Mouse (Mus musculus) testis, postnatal 14 days (tissue): ENCODE results near the gene Vac14.

Experiments
- DNase-seq: peaks from one replicate; pipeline ENCODE4 v3.0.0; 2021; ENCODE audit warnings: low spot score

Vac14 gene

GRCm38 (mm10) chr8:110618391-110619207 is at the start of gene Vac14:
Gene Vac14, plus strand, starts transcription at chr8:110618585.
- peak; percentile 98 for DNase-seq

GRCm38 (mm10) chr8:110592641-110593040 is 25.7 kb upstream of the Vac14 start:
- no peak for DNase-seq

GRCm38 (mm10) chr8:110594164-110594563 is 24.2 kb upstream of the Vac14 start:
- no peak for DNase-seq

- DNase-seq = no peak
Measured at GRCm38 (mm10) chr8:110604556-110604955, 13.8 kb upstream of the Vac14 start.

- DNase-seq = no peak
Measured at GRCm38 (mm10) chr8:110605401-110606015, 12.9 kb upstream of the Vac14 start.

- DNase-seq = no peak
Measured at GRCm38 (mm10) chr8:110615730-110616129, 2.7 kb upstream of the Vac14 start.

GRCm38 (mm10) chr8:110617801-110618358 is 505 bp upstream of the Vac14 start:
- no peak for DNase-seq

GRCm38 (mm10) chr8:110619208-110619574 is 806 bp downstream of the Vac14 start:
- DNase-seq = no peak

GRCm38 (mm10) chr8:110619919-110620318 is 1.5 kb downstream of the Vac14 start:
- DNase-seq = no peak

- DNase-seq = no peak
Measured at GRCm38 (mm10) chr8:110626431-110626830, 8.0 kb downstream of the Vac14 start.

- DNase-seq = no peak
Measured at GRCm38 (mm10) chr8:110629245-110630063, 11.1 kb downstream of the Vac14 start.

- no peak for DNase-seq
Measured at GRCm38 (mm10) chr8:110630079-110630478, 11.7 kb downstream of the Vac14 start.

- DNase-seq = peak; percentile 65
Measured at GRCm38 (mm10) chr8:110630571-110631071, 12.2 kb downstream of the Vac14 start.

- no peak for DNase-seq
Measured at GRCm38 (mm10) chr8:110631201-110631600, 12.8 kb downstream of the Vac14 start.

- DNase-seq = no peak
Measured at GRCm38 (mm10) chr8:110633814-110634213, 15.4 kb downstream of the Vac14 start.

GRCm38 (mm10) chr8:110636182-110636581 is 17.8 kb downstream of the Vac14 start:
- DNase-seq = no peak

GRCm38 (mm10) chr8:110642331-110642730 is 23.9 kb downstream of the Vac14 start:
- no peak for DNase-seq

GRCm38 (mm10) chr8:110643177-110643576 is 24.8 kb downstream of the Vac14 start:
- DNase-seq = no peak

GRCm38 (mm10) chr8:110644422-110644821 is 26.0 kb downstream of the Vac14 start:
- DNase-seq = no peak

GRCm38 (mm10) chr8:110644901-110645300 is 26.5 kb downstream of the Vac14 start:
- no peak for DNase-seq

- DNase-seq = no peak
Measured at GRCm38 (mm10) chr8:110645340-110645739, 27.0 kb downstream of the Vac14 start.

GRCm38 (mm10) chr8:110646064-110646463 is 27.7 kb downstream of the Vac14 start:
- no peak for DNase-seq
